Mouse (Mus musculus) kidney, postnatal 36 days (tissue): ENCODE data around the gene Arnt.

ENCODE experiments used
- DNase-seq, 2 experiments: peaks; one replicate each; pipeline ENCODE4 v3.0.0; 2021 to 2022; ENCODE audit warnings: mixed read lengths in 2 of 2

Arnt gene

DNA sequence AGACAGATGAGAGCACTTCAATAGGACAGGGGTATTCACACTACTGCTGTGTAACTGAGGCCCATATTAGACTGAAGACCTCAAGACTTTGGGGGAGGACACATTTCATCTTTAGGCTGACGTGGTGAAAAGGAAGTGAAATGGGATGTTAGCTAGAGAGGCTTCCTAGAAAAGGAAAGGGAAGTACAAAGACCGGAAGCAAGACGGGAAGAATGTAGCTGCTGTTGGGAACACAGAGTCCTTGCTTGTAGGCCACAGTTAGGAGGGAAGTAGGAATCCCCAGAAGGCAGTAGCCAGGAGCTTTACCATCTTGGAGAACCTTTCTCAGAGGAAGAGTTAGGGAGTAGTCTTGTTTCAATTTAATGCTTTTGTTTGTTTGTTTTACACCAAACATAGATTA lies 23.6 kb downstream of the Arnt start:
- peak in 1 of 2 experiments; percentile 28 for DNase-seq

DNA sequence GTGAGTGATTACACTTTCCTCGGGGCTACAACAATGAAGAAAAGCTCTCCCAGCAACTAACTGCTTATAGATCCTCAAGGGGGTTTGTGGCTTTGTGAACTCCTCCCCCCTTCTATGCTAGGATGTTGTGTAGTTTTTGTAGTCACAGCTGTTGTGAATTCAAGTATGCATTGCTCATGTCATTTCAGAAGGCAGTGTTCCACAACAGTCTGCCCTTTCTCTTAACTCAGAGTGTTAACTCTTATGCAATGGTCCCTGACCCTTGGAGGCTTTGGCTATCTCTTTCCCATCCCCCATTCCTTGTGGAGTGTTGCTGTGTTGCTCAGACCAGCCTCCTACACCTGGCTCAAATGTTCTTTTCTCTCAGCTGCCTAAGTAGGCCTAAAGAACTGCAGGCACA lies 25.2 kb downstream of the Arnt start:
- DNase-seq = no peak

DNA sequence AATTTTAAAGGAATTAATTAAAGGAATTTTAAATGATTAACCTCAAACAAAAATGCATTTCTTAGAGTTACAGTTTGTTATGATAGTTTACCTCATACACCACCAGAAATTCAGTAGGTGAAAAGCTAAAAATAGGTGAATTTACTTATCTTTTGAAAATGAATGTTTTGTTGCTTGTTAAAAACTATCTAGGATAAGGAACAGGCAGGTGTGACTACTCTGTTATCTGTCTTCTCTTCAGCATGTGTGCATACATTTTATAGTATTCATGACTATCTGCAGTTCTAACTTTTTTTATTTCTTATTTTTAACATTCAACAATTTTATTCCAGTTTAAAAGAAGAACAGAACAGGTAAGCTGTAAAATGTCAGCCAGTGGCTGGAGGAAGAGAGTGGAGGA lies 29.7 kb downstream of the Arnt start:
- no peak for DNase-seq

DNA sequence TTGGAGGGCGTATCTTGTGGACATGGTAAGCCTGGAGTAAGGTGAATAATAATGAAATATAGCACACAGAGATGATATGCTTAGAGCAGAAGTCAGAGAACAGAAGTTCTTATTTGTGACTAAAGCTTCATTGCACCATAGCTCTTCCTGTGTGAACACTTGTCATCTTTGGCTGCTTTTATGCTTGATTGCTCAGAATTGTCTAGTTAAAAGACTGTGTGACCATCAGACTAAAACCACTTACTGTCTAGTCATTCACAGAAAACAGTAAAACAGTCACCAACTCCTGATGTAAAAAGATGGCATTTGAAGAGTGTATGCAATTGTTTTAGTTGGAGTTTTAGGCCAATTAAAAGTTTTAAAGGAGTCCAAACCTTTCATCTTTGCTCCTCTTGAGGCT lies 44.8 kb downstream of the Arnt start:
- no peak for DNase-seq

DNA sequence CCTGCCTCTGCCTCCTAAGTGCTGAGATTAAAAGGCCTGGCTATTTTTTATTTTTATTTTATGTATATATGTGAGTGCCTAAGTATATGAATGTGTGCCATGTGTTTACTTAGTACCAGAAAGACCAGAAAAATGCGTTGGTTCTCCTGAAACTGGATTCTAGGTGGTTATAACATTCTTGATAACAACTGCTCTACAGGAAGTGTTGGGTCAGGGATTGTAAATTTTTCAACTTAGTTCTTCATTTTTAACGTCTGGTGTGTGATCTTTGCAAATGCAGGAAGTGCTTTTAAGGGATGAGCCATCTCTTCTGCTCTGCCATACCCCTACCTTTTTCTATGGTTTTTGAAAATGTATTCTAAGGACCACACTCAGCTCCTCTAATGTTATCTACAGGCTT lies 52.2 kb downstream of the Arnt start:
- no peak for DNase-seq

DNA sequence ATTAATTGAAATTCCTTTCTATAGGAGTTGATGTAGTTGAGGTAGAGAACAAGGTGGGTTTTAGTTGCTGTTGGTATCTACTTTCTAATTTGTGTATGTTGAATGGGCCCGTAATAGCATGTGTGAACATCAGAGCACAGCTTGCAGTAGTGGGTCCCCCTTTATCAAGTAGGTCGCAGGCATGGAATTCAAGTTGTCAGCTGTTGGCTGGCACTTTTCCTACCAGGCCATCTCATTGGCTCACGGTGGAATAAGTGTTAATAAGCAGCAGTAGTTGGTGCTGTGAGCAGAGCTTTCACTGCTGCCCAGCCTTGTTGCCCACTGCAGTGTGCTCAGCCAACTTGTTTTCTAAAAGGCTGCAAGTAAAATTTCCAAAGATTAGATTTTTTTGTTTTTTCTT lies 54.5 kb downstream of the Arnt start:
- no peak for DNase-seq

DNA sequence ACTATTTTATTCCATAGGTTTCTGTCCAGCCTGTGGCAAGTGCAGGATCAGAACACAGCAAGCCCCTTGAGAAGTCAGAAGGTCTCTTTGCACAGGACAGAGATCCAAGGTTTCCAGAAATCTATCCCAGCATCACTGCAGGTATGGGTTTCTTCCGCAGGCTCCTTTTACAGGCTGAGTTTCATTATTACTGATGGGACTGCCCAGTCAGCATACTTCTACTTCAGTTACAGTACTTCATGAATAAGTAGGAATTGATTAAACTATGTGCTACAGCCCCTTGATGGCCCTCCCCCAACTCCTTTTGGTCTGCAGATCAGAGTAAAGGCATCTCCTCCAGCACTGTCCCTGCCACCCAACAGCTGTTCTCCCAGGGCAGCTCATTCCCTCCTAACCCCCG lies 56.0 kb downstream of the Arnt start:
- DNase-seq = no peak

DNA sequence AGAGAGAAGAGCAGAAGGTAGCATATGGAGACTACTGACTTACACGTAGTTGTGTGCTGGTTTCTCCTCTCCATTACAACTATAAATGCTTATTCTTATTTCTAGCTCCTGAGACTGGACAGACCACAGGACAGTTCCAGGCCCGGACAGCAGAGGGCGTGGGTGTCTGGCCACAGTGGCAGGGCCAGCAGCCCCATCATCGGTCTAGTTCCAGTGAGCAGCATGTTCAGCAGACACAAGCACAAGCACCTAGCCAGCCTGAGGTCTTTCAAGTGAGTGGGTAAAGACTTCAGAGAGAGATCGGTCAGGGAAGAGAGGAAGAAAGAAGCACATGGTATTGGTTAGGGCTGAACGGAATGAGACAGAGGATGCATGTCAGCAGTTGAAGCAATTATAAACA lies 60.2 kb downstream of the Arnt start:
- DNase-seq = peak; percentile 26 to 77

DNA sequence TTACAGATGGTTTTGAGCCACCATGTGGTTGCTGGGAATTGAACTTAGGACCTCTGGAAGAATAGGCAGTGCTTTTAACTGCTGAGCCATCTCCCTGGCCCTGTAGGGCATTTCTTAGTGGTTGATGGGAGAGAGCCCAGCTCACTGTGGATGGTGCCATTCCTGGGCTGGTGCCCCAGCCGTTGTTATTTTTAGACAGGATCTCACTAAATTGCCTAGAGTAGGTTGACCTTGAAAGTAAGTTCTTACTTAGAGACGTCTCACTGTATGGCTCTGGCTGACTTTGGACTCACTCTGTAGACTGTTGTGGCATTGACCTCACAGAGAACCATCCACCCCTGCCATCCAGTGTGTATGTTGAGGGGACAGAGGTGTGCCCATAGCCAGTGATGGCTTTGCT lies 64.0 kb downstream of the Arnt start:
- no peak for DNase-seq

DNA sequence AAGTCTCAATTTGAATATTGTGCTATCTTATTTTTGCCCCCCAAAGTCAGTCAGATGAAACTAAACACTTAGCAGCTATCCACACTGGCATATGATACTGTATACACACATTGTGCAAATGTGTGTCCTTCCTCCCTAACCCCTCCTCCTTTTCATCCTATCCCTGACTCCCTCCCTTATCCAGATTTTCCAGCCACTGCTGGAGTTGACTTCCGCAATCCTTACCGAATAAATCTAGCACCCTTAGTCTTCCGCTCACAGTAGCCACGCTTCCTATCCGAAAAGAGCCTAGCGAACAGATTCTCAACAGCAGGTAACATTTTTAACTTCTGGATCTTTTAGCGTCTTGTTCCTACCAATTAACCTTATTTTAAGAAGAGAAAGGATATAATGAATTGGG lies 64.8 kb downstream of the Arnt start, which contains the start of gene Ctsk:
Gene Ctsk (plus strand): TSS at position 233 of the 400 bp plus-strand sequence.
- no peak for DNase-seq

DNA sequence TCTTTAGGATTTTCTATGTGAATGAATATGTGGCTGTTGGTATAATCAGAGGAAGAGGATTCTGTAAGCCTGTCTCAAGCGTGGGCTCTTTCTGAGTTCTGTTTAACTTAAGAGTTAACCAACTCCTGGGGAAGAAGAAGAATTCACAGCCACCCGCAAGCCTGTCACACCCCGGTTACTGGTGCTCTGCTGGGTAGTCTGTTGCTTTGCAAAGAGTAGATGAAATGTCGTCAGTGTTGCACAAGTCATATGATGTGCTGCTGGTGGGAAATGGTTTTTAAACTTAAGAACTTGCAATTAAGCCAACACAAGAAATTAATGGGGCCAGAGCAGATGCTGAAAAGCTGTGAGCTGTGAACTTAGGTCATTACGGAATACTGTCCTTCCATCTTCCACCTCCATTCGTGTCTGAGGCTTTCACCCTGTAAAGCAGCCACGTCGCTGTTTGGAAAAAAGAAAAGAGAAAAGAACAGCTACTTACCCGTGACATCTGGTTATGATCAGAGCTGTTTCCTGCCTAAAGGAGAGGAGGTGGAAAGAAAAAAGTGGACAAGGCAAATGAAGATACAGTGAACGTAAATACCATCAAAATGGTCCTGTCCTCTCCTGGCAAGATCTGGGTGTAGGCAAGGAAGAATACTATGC lies 65.4 kb downstream of the Arnt start:
- no peak for DNase-seq

DNA sequence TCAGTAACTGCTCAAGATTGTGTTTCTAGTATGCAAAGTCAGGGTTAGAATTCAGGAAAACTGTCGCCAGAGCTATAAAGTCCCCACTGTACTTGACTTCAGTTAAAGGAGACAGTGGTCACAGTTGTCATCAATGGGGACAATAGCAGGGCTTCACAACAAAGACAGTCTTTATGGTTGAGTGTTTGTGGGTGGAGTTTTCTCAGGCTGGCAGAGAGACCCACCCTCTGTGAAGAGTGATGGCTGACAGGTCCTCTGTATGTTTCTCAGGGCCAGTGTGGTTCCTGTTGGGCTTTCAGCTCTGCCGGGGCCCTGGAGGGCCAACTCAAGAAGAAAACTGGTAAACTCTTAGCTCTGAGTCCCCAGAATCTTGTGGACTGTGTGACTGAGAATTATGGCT lies 68.1 kb downstream of the Arnt start:
- no peak for DNase-seq

DNA sequence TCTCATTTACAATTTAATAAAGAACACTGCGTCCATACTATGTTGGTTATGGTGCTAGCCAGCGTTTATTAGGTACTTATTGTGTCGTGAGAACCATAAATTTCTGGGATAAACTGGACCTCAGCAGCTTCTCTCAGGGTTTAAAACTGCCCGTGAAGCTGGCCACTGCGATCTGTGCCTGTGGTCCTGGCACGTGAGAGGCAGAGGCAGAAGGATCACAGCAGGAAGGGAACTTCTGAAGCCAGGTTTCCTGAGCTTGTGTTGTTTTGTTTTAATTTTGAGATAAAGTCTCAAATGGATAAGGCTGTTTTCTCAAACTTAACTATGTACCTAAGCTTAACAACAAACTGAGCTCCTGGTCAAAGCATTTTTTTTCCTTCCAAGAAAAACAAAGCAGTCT lies 75.2 kb downstream of the Arnt start:
- DNase-seq = no peak

DNA sequence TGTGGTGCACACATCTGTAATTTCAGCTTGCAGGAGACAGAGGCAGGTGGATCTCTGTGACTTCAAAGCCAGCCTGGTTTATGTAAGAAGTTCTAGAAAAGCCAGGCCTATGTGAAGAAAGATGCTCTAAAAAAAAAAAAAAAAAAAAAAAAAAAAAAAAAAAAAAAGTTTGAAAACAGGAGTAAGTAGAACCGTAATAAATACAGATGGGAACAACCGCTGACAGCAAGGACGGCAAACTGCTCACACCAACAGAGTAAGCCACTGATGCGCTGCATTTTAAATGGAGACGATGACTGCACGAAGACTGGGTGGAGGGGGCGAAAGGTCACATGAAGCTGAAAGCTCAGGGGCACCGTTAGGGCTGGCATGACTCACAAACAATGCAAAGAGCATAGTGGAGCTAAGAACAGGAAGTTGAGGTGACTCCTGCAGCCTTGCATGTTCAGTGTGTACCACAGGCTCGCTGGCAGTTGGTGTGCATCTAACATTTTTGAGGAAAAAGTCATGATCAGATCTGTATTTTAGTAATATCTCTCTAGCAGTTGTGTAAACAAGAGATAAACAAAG lies 77.5 kb downstream of the Arnt start:
- no peak for DNase-seq

DNA sequence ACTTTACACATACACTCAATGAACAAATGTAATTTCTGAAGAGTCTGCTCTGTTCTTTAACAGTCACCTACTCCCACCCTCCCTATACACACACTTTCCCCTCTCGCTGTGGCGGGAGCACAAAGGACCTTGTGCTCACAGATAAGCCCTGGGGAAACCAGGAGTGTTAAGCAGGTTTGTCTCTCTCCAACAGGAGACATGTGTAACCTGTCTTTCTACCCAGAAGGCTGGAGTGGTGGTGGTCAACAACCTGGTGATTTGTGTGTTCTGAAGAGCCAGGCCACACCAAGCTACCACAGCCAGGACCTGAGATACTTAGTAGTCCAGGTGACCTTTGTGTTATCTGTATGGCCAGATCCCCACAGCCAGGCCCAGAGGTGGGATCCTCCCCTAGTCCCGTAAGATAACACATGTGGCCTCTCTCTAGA lies 82.4 kb downstream of the Arnt start:
- DNase-seq = no peak

DNA sequence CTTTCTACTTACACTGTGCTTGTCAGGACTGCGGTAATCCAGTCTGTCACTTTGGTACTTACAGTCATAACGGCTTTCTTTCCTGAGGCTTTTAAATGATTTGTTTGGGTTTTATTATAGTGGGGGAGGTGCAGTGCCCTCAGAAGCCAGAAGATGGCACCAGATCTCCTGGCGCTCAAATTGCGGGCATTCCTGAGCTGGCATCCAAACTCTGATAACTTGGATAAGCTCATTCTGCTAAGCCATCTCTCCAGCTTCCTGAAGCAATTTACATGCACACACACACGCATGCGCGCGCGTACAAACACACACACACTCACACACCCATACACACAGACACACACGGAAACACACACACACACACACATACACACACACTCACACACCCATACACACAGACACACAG lies 83.3 kb downstream of the Arnt start:
- peak; percentile 63 to 83 for DNase-seq

DNA sequence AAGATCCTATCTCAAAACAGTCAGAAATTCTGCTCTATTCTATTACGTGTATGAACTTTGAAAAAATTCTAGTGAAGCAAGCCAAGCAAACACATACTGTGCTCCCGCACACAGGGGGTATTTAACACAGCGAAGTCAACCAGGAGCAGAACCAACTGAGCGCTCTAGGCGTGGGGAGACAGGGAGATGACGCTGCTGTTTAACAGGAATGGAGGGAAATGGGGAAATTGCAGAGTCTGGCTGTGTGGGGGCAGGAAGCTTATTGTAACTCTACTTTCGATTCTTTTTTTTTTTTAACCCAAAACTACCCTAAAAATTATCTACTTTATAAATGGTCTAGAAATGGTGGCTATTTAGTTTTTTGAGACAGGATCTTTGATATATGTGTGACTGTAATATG lies 84.7 kb downstream of the Arnt start:
- no peak for DNase-seq

DNA sequence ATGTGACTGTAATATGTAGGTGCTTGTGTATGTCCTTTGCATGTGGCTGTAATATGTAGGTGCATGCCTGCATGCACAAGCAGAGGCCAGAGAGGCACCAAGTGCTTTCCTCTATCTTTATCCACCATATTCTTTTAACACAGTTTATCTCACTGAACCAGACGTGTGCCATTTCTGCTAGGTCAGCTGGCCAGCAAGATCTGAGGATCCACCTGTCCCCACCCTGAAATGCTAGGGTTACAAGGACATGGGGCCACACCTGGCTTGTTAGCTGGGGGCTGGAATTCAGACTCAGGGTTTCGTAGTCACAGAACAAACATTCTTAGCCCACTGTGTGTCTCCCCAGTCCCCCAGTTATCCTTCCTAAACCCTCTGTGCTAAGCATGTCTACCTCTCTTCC lies 85.1 kb downstream of the Arnt start:
- no peak for DNase-seq

DNA sequence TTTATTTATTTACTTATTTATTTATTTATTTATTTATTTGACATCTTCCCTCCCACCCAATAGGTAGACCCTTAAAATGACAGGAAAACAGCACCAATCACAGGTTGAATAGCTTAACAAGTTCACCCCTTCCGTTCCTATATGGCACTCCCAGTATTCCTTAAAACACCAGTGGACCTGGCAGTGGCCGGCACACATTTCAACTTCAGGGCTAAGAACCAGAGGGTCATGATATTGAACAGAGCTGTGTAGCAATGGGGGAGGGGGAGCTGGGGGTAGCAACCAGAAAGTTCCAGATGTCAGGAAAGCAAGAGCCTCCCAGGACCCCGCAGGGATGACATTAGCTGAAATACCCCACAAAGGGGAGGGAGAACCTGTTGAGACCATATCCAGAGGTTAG lies 85.9 kb downstream of the Arnt start:
- DNase-seq = no peak

DNA sequence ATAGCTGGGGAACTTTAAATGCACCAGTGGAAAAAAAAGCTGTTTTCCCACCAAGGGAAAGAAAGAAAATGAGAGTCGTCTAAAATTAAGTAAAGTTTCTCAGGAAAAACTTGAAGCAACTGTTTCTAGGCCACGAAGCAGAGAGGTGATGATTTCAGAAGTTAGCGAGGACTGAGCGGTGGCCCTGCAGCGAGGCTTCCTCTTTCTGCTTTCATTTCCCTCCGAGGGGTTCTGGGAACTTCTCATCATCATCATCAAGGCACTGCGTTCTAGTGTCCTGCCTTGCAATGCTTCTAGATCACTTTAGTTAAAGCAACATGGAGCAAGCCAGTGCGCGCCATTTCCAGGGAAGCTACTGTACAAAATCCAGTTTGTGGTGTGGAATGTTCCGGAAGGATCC lies 87.0 kb downstream of the Arnt start:
- DNase-seq = no peak

DNA sequence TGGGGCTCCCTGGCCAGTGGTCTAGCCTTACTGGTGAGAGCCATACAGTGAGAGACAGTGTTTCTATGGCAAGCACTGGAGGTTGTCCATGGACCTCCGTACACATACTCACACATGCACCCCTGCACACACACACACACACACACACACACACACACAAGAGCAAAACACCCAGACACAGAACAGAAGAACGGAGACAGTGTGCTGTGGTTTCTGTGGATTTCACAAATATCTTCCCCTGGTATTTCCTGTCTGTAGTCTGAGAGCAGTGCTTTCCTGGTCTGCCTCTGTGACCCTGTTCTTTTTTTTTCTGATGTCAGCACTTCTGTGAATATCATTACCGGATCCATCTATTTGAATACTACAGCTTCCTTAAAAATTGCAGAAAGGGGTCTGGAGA lies 89.5 kb downstream of the Arnt start:
- peak; percentile 23 to 27 for DNase-seq

DNA sequence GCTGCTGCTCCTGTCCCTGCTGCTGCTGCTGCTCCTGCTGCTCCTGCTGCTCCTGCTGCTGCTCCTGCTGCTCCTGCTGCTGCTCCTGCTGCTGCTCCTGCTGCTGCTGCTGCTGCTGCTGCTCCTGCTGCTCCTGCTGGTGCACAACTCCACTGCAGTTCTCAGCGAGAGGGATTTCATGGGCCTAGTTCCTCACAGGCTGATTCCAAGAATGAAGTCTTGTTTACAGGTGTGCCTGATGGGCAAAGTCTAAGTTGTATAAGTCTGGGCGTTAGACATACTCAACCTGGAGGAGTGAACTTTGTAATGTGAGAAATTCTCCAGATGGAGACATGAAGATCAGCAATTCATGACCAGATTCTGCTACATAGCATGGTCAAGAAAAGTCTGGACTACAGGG lies 90.5 kb downstream of the Arnt start:
- peak; percentile 31 to 34 for DNase-seq

DNA sequence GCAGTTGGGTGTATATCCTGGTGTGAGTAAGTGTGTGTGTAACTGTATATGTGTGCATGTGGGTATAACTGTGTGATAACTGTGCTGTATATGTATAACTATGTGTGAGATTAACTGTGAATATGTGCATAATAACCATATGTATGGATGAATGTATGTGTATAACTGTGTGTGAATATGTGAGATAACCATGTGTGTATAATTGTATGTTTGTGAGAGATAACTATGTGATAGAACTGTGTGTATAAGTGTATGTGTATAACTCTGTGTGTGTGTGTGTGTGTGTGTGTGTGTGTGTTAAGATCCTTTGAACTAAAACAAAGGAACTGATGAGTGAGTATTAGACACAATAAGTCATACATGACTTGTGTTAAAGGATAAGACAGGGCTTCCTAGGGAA lies 91.9 kb downstream of the Arnt start:
- no peak for DNase-seq

DNA sequence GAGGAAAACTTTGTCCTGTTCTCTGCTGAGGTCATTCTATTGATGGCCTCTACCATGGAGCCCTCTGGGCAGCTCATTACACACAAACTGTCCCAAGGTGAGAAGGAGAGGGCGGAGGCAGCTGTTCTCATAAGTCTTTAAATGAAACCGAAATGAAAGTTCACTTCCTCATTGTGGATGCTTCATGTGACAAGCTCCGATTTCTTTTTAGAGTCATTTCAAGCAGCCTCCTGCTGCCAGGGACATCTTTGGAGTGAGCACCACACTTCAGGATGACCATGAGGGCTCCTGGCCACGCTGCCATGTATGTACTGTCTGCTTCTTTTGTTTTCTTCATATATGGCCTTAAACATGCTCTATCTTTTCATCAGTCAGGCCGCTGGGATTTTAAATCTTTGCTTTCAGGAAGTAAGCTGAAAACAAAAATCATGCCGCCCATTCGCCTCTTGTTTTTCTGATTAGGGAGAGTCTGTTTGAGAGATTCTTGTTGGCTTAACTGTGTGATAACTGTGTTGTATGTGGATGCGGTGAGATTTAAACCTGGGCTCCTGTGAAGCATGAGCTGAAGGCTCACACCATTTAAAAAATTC lies 92.5 kb downstream of the Arnt start, which contains the start of gene Ctss:
Gene Ctss (plus strand): TSS at position 165 of the 590 bp plus-strand sequence.
- no peak for DNase-seq

DNA sequence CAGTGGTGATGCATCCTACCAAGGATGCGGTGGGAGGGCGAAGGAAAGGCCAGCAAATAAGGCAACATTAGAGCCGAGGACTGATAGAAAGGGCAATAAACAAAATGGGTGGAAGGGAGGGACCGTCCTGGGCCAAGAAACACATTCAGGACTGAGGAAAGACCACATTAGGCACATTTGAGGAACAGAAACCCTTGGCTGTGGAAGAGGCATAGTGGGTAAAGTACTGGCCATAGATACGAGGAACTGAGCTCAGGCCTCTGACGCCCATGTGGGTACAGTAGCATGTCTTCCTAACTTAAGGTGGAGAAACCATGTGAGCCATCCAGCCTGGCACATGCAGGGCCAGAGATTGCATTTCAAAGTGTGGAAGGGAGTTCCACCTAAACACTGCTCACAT lies 95.6 kb downstream of the Arnt start:
- DNase-seq = no peak
